Mouse (Mus musculus) liver, postnatal 0 days (tissue): ENCODE data around the gene Duxf3. TPM values are rescaled to one million over a fixed set of nuclear protein-coding genes. Genes with fewer than 3 reads are reported as not detected.
"Not testable (repeated sequence)": the region's sequence is repeated elsewhere in the genome, so short reads cannot be mapped to it uniquely, and the experiment has no call there.

ENCODE experiments used
- ATAC-seq: fragments of 200-750 bp; cut with Nextera tagmentation; 2 replicates; pipeline ENCODE4 v1.8.0; 2017; ENCODE audit warnings: mild to moderate bottlenecking, moderate library complexity
- DNase-seq: peaks from one replicate; pipeline ENCODE4 v3.0.0-alpha.2; 2016
- H3K27ac ChIP-seq: fragments of 300-500 bp; sonication (generic); 2 replicates; pipeline ENCODE4 v1.5.1; 2014; ENCODE audit warnings: antibody characterized with exemption, moderate library complexity, mild to moderate bottlenecking, low read depth
- H3K27me3 ChIP-seq: fragments of 300-500 bp; sonication (generic); 2 replicates; pipeline ENCODE4 v1.6.1; 2014; ENCODE audit warnings: low read length, control low read depth, mixed read lengths; ENCODE audit not compliant: insufficient read depth
- H3K36me3 ChIP-seq: fragments of 300-500 bp; sonication (generic); replicated peaks from 2 replicates; pipeline ENCODE4 v1.6.1; 2014; ENCODE audit warnings: mild to moderate bottlenecking, control low read depth, low read length, moderate library complexity, mixed read lengths; ENCODE audit not compliant: insufficient read depth
- H3K4me1 ChIP-seq: fragments of 300-500 bp; sonication (generic); 2 replicates; pipeline ENCODE4 v1.6.1; 2014; ENCODE audit warnings: antibody characterized with exemption, mild to moderate bottlenecking, control low read depth; ENCODE audit not compliant: insufficient read depth
- H3K4me2 ChIP-seq: fragments of 300-500 bp; sonication (generic); 2 replicates; pipeline ENCODE4 v1.6.1; 2014; ENCODE audit warnings: low read depth, mild to moderate bottlenecking, low read length, moderate library complexity, mixed read lengths
- H3K4me3 ChIP-seq: fragments of 300-500 bp; sonication (generic); 2 replicates; pipeline ENCODE4 v1.5.1; 2014; ENCODE audit warnings: low read depth, low read length
- H3K9ac ChIP-seq: fragments of 300-500 bp; sonication (generic); replicated peaks from 2 replicates; pipeline ENCODE4 v1.6.1; 2014; ENCODE audit warnings: mild to moderate bottlenecking, moderate library complexity
- H3K9me3 ChIP-seq: fragments of 300-500 bp; sonication (generic); 2 replicates; pipeline ENCODE4 v1.6.1; 2016; ENCODE audit warnings: mild to moderate bottlenecking, control low read depth, low read length, mixed read lengths
- WGBS: fragments of 180-500 bp; shearing (Covaris S2); extraction: QIAGEN DNeasy Blood & Tissue Kit; methylation state at CpG from one replicate; pipeline ENCODE4 v1.1.7; 2014; ENCODE audit not compliant: insufficient replicate concordance; 5-methylcytosine and 5-hydroxymethylcytosine counted together
- polyA plus RNA-seq: library from polyadenylated mRNA; unstranded; fragments of >200 nt; fragmentation: Nextera tagmentation; extraction: Ambion mirVana; gene quantifications from 2 replicates; pipeline ENCODE4 v1.2.1, GENCODE M21; 2015

Gene Duxf3
- polyA plus RNA-seq, 1 experiment from 2014 or later = not detected

DNA sequence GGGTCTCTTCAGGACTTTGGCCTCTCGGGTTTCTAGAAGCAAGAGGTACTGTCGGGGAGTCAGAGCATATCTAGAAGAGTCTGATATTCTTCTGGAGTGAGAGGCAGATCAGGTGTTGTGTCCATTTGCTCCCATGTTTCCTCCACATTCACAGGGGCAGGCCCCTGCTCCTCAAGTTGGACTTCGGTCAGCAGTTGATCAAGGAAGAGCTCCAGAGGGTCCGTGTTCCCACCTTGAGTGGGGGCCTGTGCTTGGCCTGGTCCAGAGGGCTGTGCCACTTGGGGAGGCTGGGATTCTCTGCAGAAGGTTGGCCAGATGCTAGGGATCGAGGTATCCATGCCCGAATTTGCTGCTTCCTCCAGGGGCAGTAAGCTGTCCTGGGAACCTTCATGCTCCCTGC, 4.7 kb downstream of the Duxf3 start:
- not testable (repeated sequence) for H3K36me3 ChIP-seq, H3K4me3 ChIP-seq, H3K9me3 ChIP-seq, H3K9ac ChIP-seq, H3K4me2 ChIP-seq, H3K27ac ChIP-seq, ATAC-seq, H3K4me1 ChIP-seq, H3K27me3 ChIP-seq, DNase-seq
- WGBS = 72% methylated on average over 2 of the region's 6 CpGs

DNA sequence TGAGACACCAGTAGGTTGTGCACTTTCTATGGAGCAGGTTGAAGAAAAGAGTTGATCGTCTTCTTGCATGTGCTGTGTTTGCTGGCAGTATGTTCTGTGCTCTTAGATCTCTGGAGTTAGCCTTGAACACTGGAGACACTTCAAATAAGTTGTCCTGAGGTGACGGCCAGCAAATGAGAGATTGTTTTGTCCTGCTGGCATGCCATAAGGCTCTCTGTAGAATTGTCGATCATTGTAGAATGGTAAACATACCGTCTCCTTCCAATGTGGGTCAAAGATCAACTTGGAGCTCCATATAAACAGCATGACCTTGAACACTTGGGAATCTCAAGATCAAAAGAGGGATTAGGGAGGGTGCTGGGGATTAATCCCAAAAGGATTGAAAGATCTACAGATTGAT, 6.1 kb downstream of the Duxf3 start:
- peak; percentile 44 for DNase-seq
- H3K36me3 ChIP-seq, H3K9ac ChIP-seq, ATAC-seq, H3K9me3 ChIP-seq, H3K4me2 ChIP-seq, H3K27ac ChIP-seq, H3K4me3 ChIP-seq, H3K27me3 ChIP-seq, H3K4me1 ChIP-seq: not testable (repeated sequence)
- WGBS = 73% methylated on average over 4 of the region's 4 CpGs

DNA sequence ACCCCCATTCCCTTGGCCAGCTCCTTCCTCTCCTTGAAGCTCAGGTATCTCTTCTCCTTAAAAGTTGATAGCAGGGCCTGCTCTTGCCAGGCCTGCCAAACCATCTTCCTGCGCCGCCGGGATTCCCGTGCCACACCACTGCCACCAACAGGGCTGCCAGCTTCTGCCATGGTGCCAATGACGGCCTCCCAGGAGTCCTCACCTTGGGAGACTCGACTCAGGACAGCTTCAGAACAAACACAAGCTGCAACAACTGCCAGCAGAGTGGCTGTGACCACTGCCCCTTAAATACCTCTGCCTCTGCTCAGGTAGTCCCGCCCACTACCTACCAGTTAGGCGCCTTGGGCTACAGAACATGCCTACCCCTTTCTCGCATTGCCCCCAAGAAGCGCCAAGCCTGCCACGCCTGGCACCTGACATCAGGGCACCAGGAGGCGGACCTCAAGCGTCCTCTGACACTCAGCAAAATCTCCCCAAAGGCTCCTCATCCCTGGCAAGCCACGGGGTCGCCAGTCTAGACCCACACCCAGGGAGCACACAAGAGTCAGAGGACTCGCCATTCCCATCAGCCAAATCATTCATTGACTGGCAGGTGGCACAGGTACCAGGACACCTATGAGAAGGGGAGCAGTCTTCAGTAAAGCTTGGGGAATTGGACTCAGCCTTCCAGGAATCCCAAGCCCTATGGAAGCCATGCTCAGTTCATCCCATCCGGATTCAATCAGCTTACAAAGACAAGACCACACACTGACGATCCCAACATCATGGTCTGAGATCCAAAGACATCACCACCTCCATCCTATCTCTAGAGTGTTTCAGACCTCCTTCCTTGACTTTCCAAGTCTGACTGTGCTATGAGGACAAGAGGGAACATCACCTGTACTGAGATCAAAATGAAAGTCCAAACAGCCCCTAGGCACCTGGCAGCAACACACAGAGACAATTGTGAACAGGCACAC, 7.4 kb downstream of the Duxf3 start, which contains the start of gene AW822073:
Gene AW822073, minus strand, starts transcription at position 104 of the 959 bp plus-strand sequence.
- not testable (repeated sequence) for H3K4me2 ChIP-seq, H3K27me3 ChIP-seq, H3K36me3 ChIP-seq, H3K27ac ChIP-seq, ATAC-seq, H3K9me3 ChIP-seq, H3K9ac ChIP-seq, H3K4me1 ChIP-seq, H3K4me3 ChIP-seq
- DNase-seq = peak; percentile 44
- 75% methylated on average over 16 of the region's 18 CpGs for WGBS

DNA sequence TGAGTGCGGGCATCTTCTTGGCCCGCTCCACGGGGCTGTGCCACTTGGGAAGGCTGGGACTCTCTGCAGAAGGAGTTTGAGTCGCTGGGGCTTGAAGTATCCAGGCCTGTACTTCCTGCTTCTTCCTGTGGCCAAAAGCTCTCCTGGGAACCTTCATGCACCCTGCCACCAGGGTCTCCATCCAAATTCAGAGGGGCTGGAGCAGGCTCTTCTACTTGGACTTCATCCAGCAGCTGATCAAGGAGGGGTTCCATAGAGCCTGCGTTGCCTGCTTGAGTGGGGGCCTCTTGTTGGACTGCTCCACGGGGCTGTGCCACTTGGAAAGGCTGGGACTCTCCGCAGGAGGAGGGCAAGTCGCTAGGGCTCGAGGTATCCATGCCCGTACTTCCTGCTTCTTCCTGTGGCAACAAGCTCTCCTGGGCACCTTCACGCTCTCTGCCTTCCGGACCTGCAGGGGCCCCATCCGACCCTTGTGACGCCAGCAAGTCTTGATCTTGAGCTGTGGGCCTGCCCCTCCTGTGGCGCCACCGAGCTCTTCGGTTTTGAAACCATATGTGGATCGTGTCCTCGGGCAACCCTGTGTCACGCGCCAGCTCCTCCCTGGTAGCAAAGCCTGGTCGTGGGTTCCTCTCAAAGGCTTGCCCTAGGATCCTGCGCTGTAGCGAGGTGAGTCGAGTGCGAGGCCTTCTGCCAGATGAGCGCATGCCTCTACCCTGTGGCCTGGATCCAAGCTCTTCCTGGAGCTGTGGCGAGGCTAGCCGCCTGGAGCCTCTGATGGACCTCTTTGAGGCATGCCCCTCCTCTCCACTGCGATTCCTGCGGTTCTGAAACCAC, 8.3 kb downstream of the Duxf3 start:
- not testable (repeated sequence) for ATAC-seq
- WGBS = 76% methylated on average over 26 of the region's 31 CpGs

DNA sequence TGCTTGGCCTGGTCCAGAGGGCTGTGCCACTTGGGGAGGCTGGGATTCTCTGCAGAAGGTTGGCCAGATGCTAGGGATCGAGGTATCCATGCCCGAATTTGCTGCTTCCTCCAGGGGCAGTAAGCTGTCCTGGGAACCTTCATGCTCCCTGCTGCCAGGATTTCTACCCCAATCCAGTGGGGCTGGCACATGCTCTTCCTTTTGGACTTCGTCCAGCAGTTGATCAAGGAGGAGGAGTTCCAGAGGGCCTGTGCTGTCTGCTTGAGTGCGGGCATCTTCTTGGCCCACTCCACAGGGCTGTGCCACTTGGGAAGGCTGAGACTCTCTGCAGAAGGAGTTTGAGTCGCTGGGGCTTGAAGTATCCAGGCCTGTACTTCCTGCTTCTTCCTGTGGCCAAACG, 9.3 kb downstream of the Duxf3 start:
- not testable (repeated sequence) for H3K4me2 ChIP-seq, H3K9ac ChIP-seq, H3K4me3 ChIP-seq, DNase-seq, H3K9me3 ChIP-seq, H3K36me3 ChIP-seq, H3K27me3 ChIP-seq, H3K27ac ChIP-seq, H3K4me1 ChIP-seq, ATAC-seq
- 59% methylated on average over 3 of the region's 6 CpGs for WGBS

More for the DNA sequence above, 8.3 kb downstream of the Duxf3 start:
- H3K4me3 ChIP-seq, H3K27ac ChIP-seq, H3K27me3 ChIP-seq, H3K36me3 ChIP-seq, H3K4me1 ChIP-seq, H3K9ac ChIP-seq, H3K4me2 ChIP-seq, H3K9me3 ChIP-seq: not testable (repeated sequence)
- peak; percentile 69 for DNase-seq

DNA sequence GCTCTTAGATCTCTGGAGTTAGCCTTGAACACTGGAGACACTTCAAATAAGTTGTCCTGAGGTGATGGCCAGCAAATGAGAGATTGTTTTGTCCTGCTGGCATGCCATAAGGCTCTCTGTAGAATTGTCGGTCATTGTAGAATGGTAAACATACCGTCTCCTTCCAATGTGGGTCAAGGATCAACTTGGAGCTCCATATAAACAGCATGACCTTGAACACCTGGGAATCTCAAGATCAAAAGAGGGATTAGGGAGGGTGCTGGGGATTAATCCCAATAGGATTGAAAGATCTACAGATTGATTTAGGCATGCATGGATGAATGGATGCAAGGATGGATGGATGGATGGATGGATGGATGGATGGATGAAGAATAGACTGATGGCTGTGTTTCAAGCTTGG, 10.9 kb downstream of the Duxf3 start:
- not testable (repeated sequence) for H3K27me3 ChIP-seq, H3K4me1 ChIP-seq, H3K36me3 ChIP-seq, H3K4me2 ChIP-seq, H3K27ac ChIP-seq, H3K9me3 ChIP-seq, H3K4me3 ChIP-seq, DNase-seq, H3K9ac ChIP-seq, ATAC-seq
- 89% methylated on average over 2 of the region's 2 CpGs for WGBS
